Mouse (Mus musculus) midbrain, embryonic 13.5 days (tissue): ENCODE measurements around the gene F11. TPM values are rescaled to one million over a fixed set of nuclear protein-coding genes. Genes with fewer than 3 reads are reported as not detected.

Experiments
- ATAC-seq: fragments of 200-750 bp; cut with Nextera tagmentation; 2 replicates; pipeline ENCODE4 v1.8.0; 2017; ENCODE audit warnings: mild to moderate bottlenecking, moderate TSS enrichment, moderate library complexity
- H3K27ac ChIP-seq: fragments of 300-500 bp; sonication (generic); 2 replicates; pipeline ENCODE4 v1.5.1; 2015; ENCODE audit warnings: inconsistent platforms, mild to moderate bottlenecking, moderate library complexity
- H3K27me3 ChIP-seq: fragments of 300-500 bp; sonication (generic); 2 replicates; pipeline ENCODE4 v1.6.1; 2015; ENCODE audit warnings: mild to moderate bottlenecking, inconsistent platforms
- H3K36me3 ChIP-seq: fragments of 300-500 bp; sonication (generic); 2 replicates; pipeline ENCODE4 v1.6.1; 2015; ENCODE audit warnings: mild to moderate bottlenecking, inconsistent platforms
- H3K4me1 ChIP-seq: fragments of 300-500 bp; sonication (generic); replicated peaks from 2 replicates; pipeline ENCODE4 v1.6.1; 2015; ENCODE audit warnings: inconsistent platforms
- H3K4me2 ChIP-seq: fragments of 300-500 bp; sonication (generic); replicated peaks from 2 replicates; pipeline ENCODE4 v1.6.1; 2015; ENCODE audit warnings: moderate library complexity, mild to moderate bottlenecking, inconsistent platforms
- H3K4me3 ChIP-seq: fragments of 300-500 bp; sonication (generic); replicated peaks from 2 replicates; pipeline ENCODE4 v1.5.1; 2015; ENCODE audit warnings: mild to moderate bottlenecking, inconsistent platforms
- H3K9ac ChIP-seq: fragments of 300-500 bp; sonication (generic); replicated peaks from 2 replicates; pipeline ENCODE4 v1.6.1; 2015; ENCODE audit warnings: mild to moderate bottlenecking, inconsistent platforms
- H3K9me3 ChIP-seq: fragments of 300-500 bp; sonication (generic); 2 replicates; pipeline ENCODE4 v1.6.1; 2016; ENCODE audit warnings: mild to moderate bottlenecking, inconsistent platforms
- whole genome bisulfite sequencing: fragments of 180-500 bp; shearing (Covaris S2); methylation state at CpG from one replicate; pipeline ENCODE4 v1.1.7; 2015; 5-methylcytosine and 5-hydroxymethylcytosine counted together
- polyA plus RNA-seq: library from polyadenylated mRNA; unstranded; fragments of >200 nt; fragmentation: Nextera tagmentation; extraction: Ambion mirVana; gene quantifications from 2 replicates; pipeline ENCODE4 v1.2.1, GENCODE M21; 2015

The F11 gene
- polyA plus RNA-seq: 0.07 TPM in 1 of 2 replicates, not detected in the other

- Histone ChIP-seq H3K36me3 (no peaks in the 10 kb centered on the region), H3K27me3 (no peaks in the 10 kb centered on the region), H3K4me2 (no peak within 1 kb of the TSS), H3K4me3 (no peak within 1 kb of the TSS), H3K27ac (no peak within 1 kb of the TSS), H3K9ac (no peak within 1 kb of the TSS), H3K4me1 (no peaks in the 10 kb centered on the region), H3K9me3 (no peaks in the 10 kb centered on the region; the same call in 1 of the 2 replicates)
- 90% methylated on average over 10 of the region's 10 CpGs for WGBS
- ATAC-seq: no peak
These were observed at the start of gene F11 for GRCm38 (mm10) chr8:45261920-45262319. TSS of gene F11 (minus strand) at chr8:45262031.

- Histone ChIP-seq H3K4me1 (no peaks in the 10 kb centered on the region), H3K9ac (no peak overlapping the region), H3K9me3 (no peaks in the 10 kb centered on the region), H3K4me2 (no peak overlapping the region), H3K36me3 (no peaks in the 10 kb centered on the region), H3K27ac (no peak overlapping the region), H3K27me3 (no peaks in the 10 kb centered on the region), H3K4me3 (no peak overlapping the region)
- no peak for ATAC-seq
- 90% methylated on average over 4 of the region's 4 CpGs for WGBS
These were observed 49.1 kb upstream of the F11 start for GRCm38 (mm10) chr8:45310967-45311366.

- no peaks in the 10 kb centered on the region for H3K4me1 ChIP-seq
- H3K27me3 ChIP-seq: no peaks in the 10 kb centered on the region
- H3K9me3 ChIP-seq: no peaks in the 10 kb centered on the region
- no peaks in the 10 kb centered on the region for H3K36me3 ChIP-seq
- H3K27ac ChIP-seq: no peak within 1 kb of the TSS
- no peak within 1 kb of the TSS for H3K4me2 ChIP-seq
- H3K4me3 ChIP-seq: no peak within 1 kb of the TSS
- WGBS: 92% methylated on average over 13 of the region's 13 CpGs
- no peak for ATAC-seq
- no peak within 1 kb of the TSS for H3K9ac ChIP-seq
These were observed 46.5 kb upstream of the F11 start, which contains the start of gene Gm45753 for GRCm38 (mm10) chr8:45308366-45308765. TSS of gene Gm45753 (minus strand) at chr8:45308466.

- H3K27ac ChIP-seq: no peak overlapping the region
- no peak overlapping the region for H3K4me2 ChIP-seq
- no peaks in the 10 kb centered on the region for H3K27me3 ChIP-seq
- H3K4me3 ChIP-seq: no peak overlapping the region
- no peaks in the 10 kb centered on the region for H3K4me1 ChIP-seq
- ATAC-seq: no peak
- H3K9me3 ChIP-seq: no peaks in the 10 kb centered on the region
- no peak overlapping the region for H3K9ac ChIP-seq
- WGBS: 96% methylated on average over 1 of the region's 1 CpGs
- no peaks in the 10 kb centered on the region for H3K36me3 ChIP-seq
These were observed 43.6 kb upstream of the F11 start for GRCm38 (mm10) chr8:45305479-45305878.

GRCm38 (mm10) chr8:45304354-45304753 is 42.5 kb upstream of the F11 start:
- H3K4me2 ChIP-seq: no peak overlapping the region
- no peaks in the 10 kb centered on the region for H3K9me3 ChIP-seq
- no peaks in the 10 kb centered on the region for H3K27me3 ChIP-seq
- no peaks in the 10 kb centered on the region for H3K36me3 ChIP-seq
- no peak for ATAC-seq
- H3K27ac ChIP-seq: no peak overlapping the region
- no peaks in the 10 kb centered on the region for H3K4me1 ChIP-seq
- no peak overlapping the region for H3K9ac ChIP-seq
- 95% methylated on average over 3 of the region's 3 CpGs for WGBS
- H3K4me3 ChIP-seq: no peak overlapping the region

GRCm38 (mm10) chr8:45302390-45302789 is 40.6 kb upstream of the F11 start:
- 66% methylated on average over 8 of the region's 8 CpGs for WGBS
- Histone ChIP-seq H3K4me2 (no peak overlapping the region), H3K9ac (no peak overlapping the region), H3K4me3 (no peak overlapping the region), H3K27ac (no peak overlapping the region), H3K4me1 (no peaks in the 10 kb centered on the region), H3K9me3 (no peaks in the 10 kb centered on the region), H3K27me3 (no peaks in the 10 kb centered on the region), H3K36me3 (no peaks in the 10 kb centered on the region)
- ATAC-seq: peak; percentile 62; the same call in 1 of the 2 replicates

- Histone ChIP-seq H3K27ac (no peak overlapping the region), H3K9me3 (no peaks in the 10 kb centered on the region), H3K4me2 (no peak overlapping the region), H3K4me1 (no peaks in the 10 kb centered on the region), H3K27me3 (no peaks in the 10 kb centered on the region), H3K9ac (no peak overlapping the region), H3K4me3 (no peak overlapping the region), H3K36me3 (no peaks in the 10 kb centered on the region)
- WGBS: 91% methylated on average over 6 of the region's 6 CpGs
- no peak for ATAC-seq
These were observed 33.4 kb upstream of the F11 start for GRCm38 (mm10) chr8:45295276-45295675.

GRCm38 (mm10) chr8:45294687-45295086 is 32.9 kb upstream of the F11 start, which contains the start of gene Klkb1:
TSS of gene Klkb1 (minus strand) at chr8:45294859.
- Histone ChIP-seq H3K4me3 (no peak within 1 kb of the TSS), H3K9me3 (no peaks in the 10 kb centered on the region), H3K4me1 (no peaks in the 10 kb centered on the region), H3K27ac (no peak within 1 kb of the TSS), H3K4me2 (no peak within 1 kb of the TSS), H3K27me3 (no peaks in the 10 kb centered on the region), H3K9ac (no peak within 1 kb of the TSS), H3K36me3 (no peaks in the 10 kb centered on the region)
- ATAC-seq: no peak
- 94% methylated on average over 7 of the region's 7 CpGs for WGBS

GRCm38 (mm10) chr8:45291790-45292189 is 30.0 kb upstream of the F11 start:
- H3K4me2 ChIP-seq: no peak overlapping the region
- no peak overlapping the region for H3K27ac ChIP-seq
- ATAC-seq: no peak
- H3K36me3 ChIP-seq: no peaks in the 10 kb centered on the region
- H3K4me1 ChIP-seq: no peaks in the 10 kb centered on the region
- H3K9ac ChIP-seq: no peak overlapping the region
- H3K9me3 ChIP-seq: no peaks in the 10 kb centered on the region
- no peak overlapping the region for H3K4me3 ChIP-seq
- WGBS: 86% methylated on average over 2 of the region's 2 CpGs
- H3K27me3 ChIP-seq: no peaks in the 10 kb centered on the region

GRCm38 (mm10) chr8:45281630-45282029 is 19.8 kb upstream of the F11 start:
- 84% methylated on average over 8 of the region's 8 CpGs for WGBS
- no peak overlapping the region for H3K27ac ChIP-seq
- no peak overlapping the region for H3K4me2 ChIP-seq
- no peaks in the 10 kb centered on the region for H3K27me3 ChIP-seq
- H3K4me1 ChIP-seq: no peaks in the 10 kb centered on the region
- no peak for ATAC-seq
- no peak overlapping the region for H3K4me3 ChIP-seq
- no peaks in the 10 kb centered on the region for H3K36me3 ChIP-seq
- H3K9ac ChIP-seq: no peak overlapping the region
- H3K9me3 ChIP-seq: no peaks in the 10 kb centered on the region

GRCm38 (mm10) chr8:45277453-45277852 is 15.6 kb upstream of the F11 start:
- Histone ChIP-seq H3K4me3 (no peak overlapping the region), H3K9me3 (no peaks in the 10 kb centered on the region), H3K27ac (no peak overlapping the region), H3K27me3 (no peaks in the 10 kb centered on the region), H3K9ac (no peak overlapping the region), H3K4me1 (no peaks in the 10 kb centered on the region), H3K36me3 (no peaks in the 10 kb centered on the region), H3K4me2 (no peak overlapping the region)
- 77% methylated on average over 3 of the region's 3 CpGs for WGBS
- no peak for ATAC-seq

- no peak for ATAC-seq
- Histone ChIP-seq H3K27me3 (no peaks in the 10 kb centered on the region), H3K9me3 (no peaks in the 10 kb centered on the region), H3K9ac (no peak overlapping the region), H3K27ac (no peak overlapping the region), H3K4me1 (no peaks in the 10 kb centered on the region), H3K4me3 (no peak overlapping the region), H3K36me3 (no peaks in the 10 kb centered on the region), H3K4me2 (no peak overlapping the region)
- 86% methylated on average over 4 of the region's 4 CpGs for WGBS
These were observed 12.5 kb upstream of the F11 start for GRCm38 (mm10) chr8:45274317-45274716.

- no peak for ATAC-seq
- H3K9ac ChIP-seq: no peak overlapping the region
- no peak overlapping the region for H3K27ac ChIP-seq
- no peaks in the 10 kb centered on the region for H3K4me1 ChIP-seq
- H3K4me2 ChIP-seq: no peak overlapping the region
- H3K36me3 ChIP-seq: no peaks in the 10 kb centered on the region
- no peaks in the 10 kb centered on the region; the same call in 1 of the 2 replicates for H3K9me3 ChIP-seq
- no peaks in the 10 kb centered on the region for H3K27me3 ChIP-seq
- no peak overlapping the region for H3K4me3 ChIP-seq
These were observed 7.2 kb upstream of the F11 start for GRCm38 (mm10) chr8:45269056-45269455.
